In genomic region chr1:37442848-37443835, GRCm38 (mm10) we compare ENCODE assay signal across 17 mouse cellular contexts.
"Had no signal": no experiment of that assay in that cellular context is flagged by ENCODE, and none has a peak within 500 bp of the region (broad histone marks: within the 10 kb centered on the region; RNA-seq: fewer than 3 reads in every experiment).

No protein-coding gene starts in this region.

- ATAC-seq: lung, postnatal 0 days; midbrain, embryonic 13.5 days; midbrain, embryonic 15.5 days had no signal

- DNase-seq: lung, adult 2 months; lung, postnatal 14 days; lung, postnatal 36 days; right cerebral cortex, postnatal 14 days; thymus, adult 2 months; thymus, postnatal 25 days; thymus, postnatal 4 days had no signal

- H3K9me3 ChIP-seq: lung, embryonic 15.5 days; megakaryocyte, embryonic 14.5 days; midbrain, embryonic 13.5 days; midbrain, embryonic 15.5 days; neural tube, embryonic 12.5 days; stomach, embryonic 15.5 days had no signal

- H3K4me3 ChIP-seq: lung, embryonic 15.5 days; megakaryocyte, embryonic 14.5 days; midbrain, embryonic 13.5 days; midbrain, embryonic 15.5 days; neural tube, embryonic 12.5 days; stomach, embryonic 15.5 days had no signal

- H3K4me2 ChIP-seq: lung, embryonic 15.5 days; midbrain, embryonic 11.5 days; midbrain, embryonic 13.5 days; midbrain, embryonic 15.5 days; neural tube, embryonic 12.5 days; stomach, embryonic 15.5 days had no signal

- H3K27ac ChIP-seq: lung, embryonic 15.5 days; macrophage; midbrain, embryonic 13.5 days; midbrain, embryonic 15.5 days; neural tube, embryonic 12.5 days; stomach, embryonic 15.5 days; stomach, postnatal 0 days had no signal

- H3K27me3 ChIP-seq: lung, embryonic 15.5 days; megakaryocyte, embryonic 14.5 days; midbrain, embryonic 13.5 days; midbrain, embryonic 15.5 days; neural tube, embryonic 12.5 days; stomach, embryonic 15.5 days had no signal

- H3K4me1 ChIP-seq: lung, embryonic 15.5 days; midbrain, embryonic 13.5 days; midbrain, embryonic 15.5 days; neural tube, embryonic 12.5 days; stomach, embryonic 15.5 days had no signal

- H3K9ac ChIP-seq: lung, embryonic 15.5 days; midbrain, embryonic 13.5 days; midbrain, embryonic 15.5 days; neural tube, embryonic 12.5 days; stomach, embryonic 15.5 days had no signal
